Mouse (Mus musculus) limb, embryonic 13.5 days (tissue): Measurements from ENCODE around the gene Nrros. TPM values are rescaled to one million over a fixed set of nuclear protein-coding genes. Genes with fewer than 3 reads are reported as not detected.

ENCODE experiments used
- ATAC-seq: fragments of 200-750 bp; cut with Nextera tagmentation; 2 replicates; pipeline ENCODE4 v1.8.0; 2017; ENCODE audit warnings: low read depth, moderate number of reproducible peaks, moderate TSS enrichment; ENCODE audit not compliant: low FRiP score
- H3K27ac ChIP-seq: fragments of 300-500 bp; sonication (generic); 2 replicates; pipeline ENCODE4 v1.5.1; 2015; ENCODE audit warnings: inconsistent platforms, mild to moderate bottlenecking, moderate library complexity
- H3K27me3 ChIP-seq: fragments of 300-500 bp; sonication (generic); 2 replicates; pipeline ENCODE4 v1.6.1; 2015; ENCODE audit warnings: mild to moderate bottlenecking, inconsistent platforms
- H3K36me3 ChIP-seq: fragments of 300-500 bp; sonication (generic); 2 replicates; pipeline ENCODE4 v1.6.1; 2015; ENCODE audit warnings: inconsistent platforms, mild to moderate bottlenecking, moderate library complexity
- H3K4me1 ChIP-seq: fragments of 300-500 bp; sonication (generic); 2 replicates; pipeline ENCODE4 v1.6.1; 2015; ENCODE audit warnings: inconsistent platforms
- H3K4me2 ChIP-seq: fragments of 300-500 bp; sonication (generic); replicated peaks from 2 replicates; pipeline ENCODE4 v1.6.1; 2015; ENCODE audit warnings: inconsistent platforms, mild to moderate bottlenecking, moderate library complexity
- H3K4me3 ChIP-seq: fragments of 300-500 bp; sonication (generic); 2 replicates; pipeline ENCODE4 v1.5.1; 2015; ENCODE audit warnings: moderate library complexity, mild to moderate bottlenecking, inconsistent platforms
- H3K9ac ChIP-seq: fragments of 300-500 bp; sonication (generic); 2 replicates; pipeline ENCODE4 v1.6.1; 2015; ENCODE audit warnings: mild to moderate bottlenecking, inconsistent platforms
- H3K9me3 ChIP-seq: fragments of 300-500 bp; sonication (generic); 2 replicates; pipeline ENCODE4 v1.6.1; 2016; ENCODE audit warnings: inconsistent platforms
- WGBS: fragments of 180-500 bp; shearing (Covaris S2); methylation state at CpG from one replicate; pipeline ENCODE4 v1.1.7; 2015; 5-methylcytosine and 5-hydroxymethylcytosine counted together
- polyA plus RNA-seq: library from polyadenylated mRNA; unstranded; fragments of >200 nt; fragmentation: Nextera tagmentation; extraction: Ambion mirVana; gene quantifications from 2 replicates; pipeline ENCODE4 v1.2.1, GENCODE M21; 2015

Nrros gene
- polyA plus RNA-seq, 1 experiment from 2014 or later, result 12.3 TPM

DNA sequence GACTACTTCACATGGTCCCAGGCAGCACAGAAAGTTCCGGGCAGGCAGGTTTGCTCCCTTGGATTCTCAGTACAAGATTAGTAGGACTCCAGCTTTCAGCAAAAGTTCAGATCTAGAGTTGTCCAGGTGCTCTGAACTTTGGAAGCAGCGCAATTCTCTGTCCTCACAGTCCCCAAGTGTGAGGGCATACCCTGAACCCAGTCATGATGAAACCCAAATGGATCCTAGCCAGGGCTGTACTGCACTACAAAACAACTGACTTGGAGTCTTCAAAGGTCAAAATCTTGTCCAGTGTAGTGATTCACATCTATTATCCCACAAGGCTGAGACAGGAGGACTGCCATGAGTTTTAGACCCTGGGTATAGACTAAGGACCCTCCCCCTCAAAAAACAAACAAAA, 8.0 kb downstream of the Nrros start:
- Histone ChIP-seq H3K27me3 (no peaks in the 10 kb centered on the region), H3K36me3 (no peaks in the 10 kb centered on the region), H3K9ac (no peak overlapping the region), H3K27ac (no peak overlapping the region), H3K4me2 (no peak overlapping the region), H3K9me3 (no peaks in the 10 kb centered on the region), H3K4me3 (no peak overlapping the region), H3K4me1 (no peaks in the 10 kb centered on the region)
- no peak for ATAC-seq
- 76% methylated on average over 2 of the region's 2 CpGs for WGBS

DNA sequence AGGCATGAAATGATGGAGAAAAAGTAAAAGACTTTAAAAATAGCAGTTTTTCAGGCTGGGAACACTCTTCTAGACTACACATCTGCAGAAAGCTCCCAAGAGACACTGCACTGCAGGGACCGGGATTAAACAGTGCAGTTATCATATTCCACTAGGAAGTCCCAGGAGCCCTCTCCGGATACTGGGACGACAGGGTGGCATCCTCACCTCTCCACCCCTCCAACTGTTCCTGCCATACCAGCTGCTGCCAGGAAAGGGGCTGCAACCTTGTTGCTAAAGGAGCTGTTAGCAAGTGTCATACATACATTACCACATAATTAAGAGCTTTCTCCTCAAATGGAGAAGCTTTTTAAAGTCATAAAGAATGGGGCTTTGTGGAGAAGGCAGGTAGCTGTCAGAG, 8.7 kb downstream of the Nrros start:
- H3K4me1 ChIP-seq, result no peaks in the 10 kb centered on the region
- H3K27me3 ChIP-seq, result no peaks in the 10 kb centered on the region
- H3K4me3 ChIP-seq, result no peak overlapping the region
- 32% methylated on average over 3 of the region's 3 CpGs for WGBS
- H3K9me3 ChIP-seq, result no peaks in the 10 kb centered on the region
- H3K4me2 ChIP-seq, result no peak overlapping the region
- ATAC-seq, result no peak
- no peak overlapping the region for H3K27ac ChIP-seq
- no peak overlapping the region for H3K9ac ChIP-seq
- H3K36me3 ChIP-seq, result no peaks in the 10 kb centered on the region

DNA sequence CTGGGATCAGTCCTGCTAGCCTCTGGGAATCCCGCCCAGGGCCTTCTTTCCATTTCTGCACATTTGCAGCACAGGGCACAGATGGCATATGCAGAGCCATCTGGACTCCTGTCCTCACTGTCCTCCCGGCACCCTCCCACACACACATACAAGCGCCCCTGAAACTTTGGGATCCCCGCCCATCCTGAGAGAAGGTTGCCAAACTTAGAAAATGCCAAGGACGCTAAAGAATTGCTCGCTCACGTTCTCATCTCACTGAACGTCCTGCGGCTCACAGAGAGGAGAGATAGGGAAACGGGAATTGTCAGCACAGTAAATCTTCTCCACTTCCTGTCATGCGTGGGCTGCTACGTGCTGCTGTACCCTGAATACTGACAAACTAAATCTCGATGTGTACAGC, 11.0 kb downstream of the Nrros start:
- Histone ChIP-seq H3K9me3 (no peaks in the 10 kb centered on the region), H3K27ac (no peak overlapping the region), H3K27me3 (no peaks in the 10 kb centered on the region), H3K4me3 (no peak overlapping the region), H3K9ac (0 out of 2 replicates have a peak overlapping the region, but pooled peaks have one; percentile 43), H3K36me3 (no peaks in the 10 kb centered on the region), H3K4me2 (no peak overlapping the region), H3K4me1 (no peaks in the 10 kb centered on the region)
- ATAC-seq, result no peak
- 75% methylated on average over 13 of the region's 13 CpGs for WGBS

DNA sequence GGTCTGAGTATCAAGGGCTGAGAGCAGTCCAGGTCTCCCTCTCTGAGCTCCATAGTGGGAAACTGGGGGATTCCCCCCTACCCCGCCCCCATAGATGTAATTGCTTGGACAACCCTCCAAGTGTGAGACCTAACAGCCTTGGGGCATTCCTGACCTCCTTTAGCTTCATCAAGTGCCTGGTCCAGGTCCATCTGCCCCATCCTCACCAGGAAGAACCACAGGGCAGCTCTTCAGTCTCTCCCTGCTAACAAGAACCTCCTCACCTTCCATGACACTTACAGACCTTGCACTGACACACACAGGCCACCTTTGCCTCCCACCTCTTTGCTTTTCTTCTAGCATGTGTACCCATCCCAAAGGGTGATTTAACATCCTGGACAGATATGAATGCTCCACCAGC, 11.4 kb downstream of the Nrros start:
- Histone ChIP-seq H3K9ac (0 out of 2 replicates have a peak overlapping the region, but pooled peaks have one; percentile 43), H3K4me3 (no peak overlapping the region), H3K27me3 (no peaks in the 10 kb centered on the region), H3K27ac (no peak overlapping the region), H3K9me3 (no peaks in the 10 kb centered on the region), H3K4me2 (no peak overlapping the region), H3K4me1 (no peaks in the 10 kb centered on the region), H3K36me3 (no peaks in the 10 kb centered on the region)
- 83% methylated on average over 1 of the region's 1 CpGs for WGBS
- ATAC-seq, result no peak

DNA sequence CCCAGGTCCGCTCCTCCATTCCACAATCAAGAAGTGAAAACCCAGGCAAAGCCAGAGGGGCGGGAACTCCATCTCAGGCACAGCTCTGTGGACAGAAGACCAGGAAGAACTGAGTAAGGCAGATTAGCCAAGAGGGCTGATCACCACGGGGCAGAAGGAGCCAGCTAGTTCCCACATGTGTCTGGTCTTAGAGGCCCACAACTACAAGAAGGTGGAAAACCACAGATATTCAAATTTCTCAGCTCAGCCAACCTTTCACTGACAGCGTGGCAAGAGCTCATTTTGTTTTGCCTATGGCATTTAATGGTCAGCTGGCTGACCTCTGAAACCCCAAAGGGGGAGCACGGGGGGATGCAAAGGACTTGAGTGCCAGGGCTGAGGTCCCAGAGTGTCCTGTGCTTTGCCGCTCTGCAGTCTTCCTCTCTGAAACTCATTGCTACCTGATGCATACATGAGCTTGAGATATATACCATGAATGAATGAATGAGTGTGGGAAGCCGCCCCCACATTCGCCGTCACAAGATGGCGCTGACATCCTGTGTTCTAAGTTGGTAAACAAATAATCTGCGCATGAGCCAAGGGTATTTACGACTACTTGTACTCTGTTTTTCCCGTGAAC, 17.7 kb downstream of the Nrros start:
- Histone ChIP-seq H3K4me1 (peaks cover 3% of the 10 kb centered on the region; the same call in 1 of the 2 replicates), H3K9me3 (peaks cover 3% of the 10 kb centered on the region; the same call in 1 of the 2 replicates), H3K4me2 (peak overlapping the region; percentile 41), H3K4me3 (peak overlapping the region; percentile 20), H3K36me3 (peaks cover 20% of the 10 kb centered on the region), H3K27ac (no peak overlapping the region), H3K27me3 (no peaks in the 10 kb centered on the region), H3K9ac (no peak overlapping the region)
- no peak for ATAC-seq
- WGBS, result 58% methylated on average over 12 of the region's 13 CpGs

DNA sequence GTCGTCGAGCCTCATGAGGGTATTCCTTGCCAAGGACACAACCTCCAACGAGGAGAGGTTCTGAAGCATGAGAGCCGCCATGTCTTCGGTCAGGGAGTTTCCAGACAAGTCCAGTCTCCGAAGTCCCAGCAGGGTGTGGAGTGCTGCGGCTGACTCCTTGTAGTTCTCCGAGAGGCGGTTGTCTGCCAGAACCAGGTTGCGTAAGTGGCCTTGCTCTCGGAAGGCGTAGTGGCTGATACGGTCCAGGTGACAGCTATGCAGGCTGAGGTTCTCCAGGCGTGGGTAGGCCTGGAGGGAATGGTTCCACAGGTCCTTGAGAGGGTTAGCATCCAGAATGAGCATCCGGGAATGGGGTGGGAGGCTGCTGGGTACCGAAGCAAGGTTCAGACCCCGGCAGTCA, 20.8 kb downstream of the Nrros start:
- no peak overlapping the region for H3K9ac ChIP-seq
- H3K4me2 ChIP-seq, result no peak overlapping the region
- peaks cover 3% of the 10 kb centered on the region; the same call in 1 of the 2 replicates for H3K4me1 ChIP-seq
- H3K27ac ChIP-seq, result no peak overlapping the region
- peaks cover 20% of the 10 kb centered on the region for H3K36me3 ChIP-seq
- H3K9me3 ChIP-seq, result peaks cover 3% of the 10 kb centered on the region; the same call in 1 of the 2 replicates
- H3K27me3 ChIP-seq, result no peaks in the 10 kb centered on the region
- 92% methylated on average over 17 of the region's 17 CpGs for WGBS
- no peak overlapping the region for H3K4me3 ChIP-seq
- no peak for ATAC-seq

DNA sequence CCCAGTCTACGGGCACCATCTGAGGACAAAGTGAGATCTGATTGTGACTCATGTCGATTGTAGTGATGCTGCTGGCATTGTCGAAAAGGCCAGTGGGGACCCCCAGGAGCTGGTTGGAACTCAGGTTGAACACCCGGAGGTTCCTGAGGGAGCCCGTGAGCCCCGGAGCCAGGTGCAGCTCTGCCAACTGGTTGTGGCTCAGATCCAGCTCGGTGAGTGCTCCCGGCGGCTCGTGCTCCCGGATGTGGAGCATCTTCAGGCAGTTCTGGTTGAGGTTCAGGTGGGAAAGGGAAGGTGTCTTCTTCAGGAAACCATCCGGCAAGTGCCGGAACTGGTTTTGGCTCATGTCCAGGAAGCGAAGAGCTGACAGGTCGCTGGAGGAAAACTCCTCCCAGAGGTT, 21.6 kb downstream of the Nrros start:
- ATAC-seq, result no peak
- Histone ChIP-seq H3K9ac (no peak overlapping the region), H3K4me2 (no peak overlapping the region), H3K4me3 (no peak overlapping the region), H3K27me3 (no peaks in the 10 kb centered on the region), H3K9me3 (peaks cover 3% of the 10 kb centered on the region; the same call in 1 of the 2 replicates), H3K4me1 (peaks cover 3% of the 10 kb centered on the region; the same call in 1 of the 2 replicates), H3K27ac (no peak overlapping the region), H3K36me3 (peaks cover 20% of the 10 kb centered on the region)
- 95% methylated on average over 15 of the region's 15 CpGs for WGBS

DNA sequence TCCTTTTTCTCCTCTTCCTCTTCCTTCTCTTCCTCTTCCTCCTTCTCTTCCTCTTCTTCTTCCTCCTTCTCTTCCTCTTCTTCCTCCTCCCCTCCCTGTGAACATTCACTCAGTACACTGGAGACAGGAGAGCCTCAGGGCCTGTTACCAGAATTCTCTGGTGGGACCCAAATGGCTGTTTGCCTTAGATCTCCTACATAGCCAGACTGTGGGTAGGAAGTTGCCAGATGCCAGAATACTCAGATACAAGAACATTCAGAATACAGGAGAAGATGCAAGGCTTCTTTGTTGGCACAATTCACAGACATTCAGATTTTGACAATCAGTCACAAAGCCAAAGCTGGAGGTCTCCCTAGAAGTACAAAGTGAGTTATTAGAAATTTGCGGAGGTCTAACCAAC, 26.4 kb downstream of the Nrros start:
- no peak overlapping the region for H3K4me3 ChIP-seq
- H3K27me3 ChIP-seq, result no peaks in the 10 kb centered on the region
- H3K9me3 ChIP-seq, result peaks cover 3% of the 10 kb centered on the region; the same call in 1 of the 2 replicates
- H3K9ac ChIP-seq, result no peak overlapping the region
- no peaks in the 10 kb centered on the region; the same call in 1 of the 2 replicates for H3K4me1 ChIP-seq
- H3K4me2 ChIP-seq, result no peak overlapping the region
- ATAC-seq, result no peak
- 89% methylated on average over 1 of the region's 1 CpGs for WGBS
- H3K27ac ChIP-seq, result no peak overlapping the region
- H3K36me3 ChIP-seq, result peaks cover 12% of the 10 kb centered on the region

DNA sequence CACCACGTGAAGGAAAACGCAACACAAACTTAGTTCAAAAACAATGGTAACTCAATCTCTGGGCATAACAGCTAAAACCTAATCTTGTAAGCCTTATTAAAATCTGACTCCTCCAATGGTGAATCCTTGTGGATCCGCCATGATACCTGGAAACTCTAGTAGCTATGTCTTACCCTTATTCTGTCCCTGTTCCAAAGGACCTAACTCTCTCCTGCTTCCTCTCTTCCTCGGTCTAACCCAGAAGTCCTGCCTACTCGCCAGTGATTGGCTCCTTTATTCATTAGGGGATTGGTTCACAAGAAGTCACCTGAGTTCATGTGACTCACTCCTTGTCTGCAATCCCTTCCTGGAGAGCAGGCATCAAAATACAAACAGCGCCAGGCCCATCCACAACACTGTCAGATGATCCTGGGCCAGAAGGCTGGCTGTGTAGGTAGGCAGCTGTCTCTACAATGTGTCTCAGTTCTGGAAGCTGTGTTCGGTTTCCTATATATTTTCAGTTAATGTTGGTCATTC, 29.5 kb downstream of the Nrros start:
- no peaks in the 10 kb centered on the region for H3K4me1 ChIP-seq
- no peak overlapping the region for H3K4me2 ChIP-seq
- H3K9me3 ChIP-seq, result no peaks in the 10 kb centered on the region
- ATAC-seq, result no peak
- no peaks in the 10 kb centered on the region for H3K36me3 ChIP-seq
- WGBS, result 85% methylated on average over 7 of the region's 7 CpGs
- no peak overlapping the region for H3K4me3 ChIP-seq
- H3K9ac ChIP-seq, result no peak overlapping the region
- no peaks in the 10 kb centered on the region for H3K27me3 ChIP-seq
- no peak overlapping the region for H3K27ac ChIP-seq

DNA sequence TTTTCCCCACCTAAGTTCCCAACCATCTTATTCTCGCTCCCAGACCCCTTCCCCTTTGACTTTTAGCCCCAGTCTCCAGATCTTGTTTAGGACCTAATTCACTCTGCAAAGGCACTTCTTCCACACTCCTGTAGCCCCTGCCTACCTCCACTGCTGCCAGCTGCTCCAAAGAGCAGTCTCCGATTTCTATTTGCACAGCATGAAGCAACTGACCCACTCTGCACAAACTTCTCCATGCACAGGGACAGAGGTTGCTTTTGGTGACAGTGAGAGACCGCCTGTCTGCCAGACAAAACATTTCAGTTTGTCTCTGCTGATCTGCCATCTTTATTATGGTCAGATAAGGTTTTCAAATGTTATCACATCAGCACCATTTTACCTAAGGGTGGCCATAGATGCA, 32.2 kb downstream of the Nrros start:
- no peak for ATAC-seq
- WGBS, result 83% methylated on average over 3 of the region's 3 CpGs
- no peaks in the 10 kb centered on the region for H3K4me1 ChIP-seq

DNA sequence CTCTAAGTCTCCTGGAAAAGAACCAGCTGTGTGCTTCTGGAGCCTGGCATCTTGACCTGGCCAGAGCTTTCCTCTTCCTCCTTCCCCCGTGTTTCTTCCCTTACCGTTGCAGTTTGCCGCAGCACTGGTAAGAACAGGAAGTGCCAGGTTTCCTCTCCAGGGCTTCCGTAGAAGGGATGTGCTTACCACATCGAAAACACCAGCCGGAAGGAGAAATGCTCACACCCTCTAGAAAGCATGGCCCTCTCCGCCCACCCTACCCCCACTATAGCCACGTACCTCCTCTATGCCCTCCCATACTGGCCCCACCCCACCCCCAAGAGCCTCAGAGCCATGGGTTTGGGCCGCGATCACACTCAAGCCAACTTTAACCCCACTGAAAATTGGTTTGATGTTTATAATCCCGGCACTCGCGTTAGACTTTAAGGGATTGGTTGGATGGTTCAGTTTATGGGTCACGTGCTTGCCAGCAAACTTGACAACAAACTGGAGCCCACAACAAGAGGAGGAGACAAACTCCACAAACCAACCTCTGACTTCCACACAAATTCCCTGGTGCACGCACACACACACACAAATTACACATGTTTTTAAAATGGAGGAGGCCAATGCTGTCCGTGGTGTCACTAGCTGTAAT, 35.1 kb downstream of the Nrros start:
- Histone ChIP-seq H3K4me1 (no peaks in the 10 kb centered on the region), H3K4me2 (peak overlapping the region; percentile 38), H3K9ac (no peak overlapping the region), H3K4me3 (no peak overlapping the region), H3K36me3 (no peaks in the 10 kb centered on the region), H3K27ac (no peak overlapping the region), H3K9me3 (no peaks in the 10 kb centered on the region), H3K27me3 (no peaks in the 10 kb centered on the region)
- ATAC-seq, result no peak
- 67% methylated on average over 16 of the region's 16 CpGs for WGBS

More for the DNA sequence above, 32.2 kb downstream of the Nrros start:
- Histone ChIP-seq H3K4me3 (no peak overlapping the region), H3K9ac (no peak overlapping the region), H3K9me3 (no peaks in the 10 kb centered on the region), H3K4me2 (no peak overlapping the region), H3K36me3 (no peaks in the 10 kb centered on the region), H3K27me3 (no peaks in the 10 kb centered on the region), H3K27ac (no peak overlapping the region)

DNA sequence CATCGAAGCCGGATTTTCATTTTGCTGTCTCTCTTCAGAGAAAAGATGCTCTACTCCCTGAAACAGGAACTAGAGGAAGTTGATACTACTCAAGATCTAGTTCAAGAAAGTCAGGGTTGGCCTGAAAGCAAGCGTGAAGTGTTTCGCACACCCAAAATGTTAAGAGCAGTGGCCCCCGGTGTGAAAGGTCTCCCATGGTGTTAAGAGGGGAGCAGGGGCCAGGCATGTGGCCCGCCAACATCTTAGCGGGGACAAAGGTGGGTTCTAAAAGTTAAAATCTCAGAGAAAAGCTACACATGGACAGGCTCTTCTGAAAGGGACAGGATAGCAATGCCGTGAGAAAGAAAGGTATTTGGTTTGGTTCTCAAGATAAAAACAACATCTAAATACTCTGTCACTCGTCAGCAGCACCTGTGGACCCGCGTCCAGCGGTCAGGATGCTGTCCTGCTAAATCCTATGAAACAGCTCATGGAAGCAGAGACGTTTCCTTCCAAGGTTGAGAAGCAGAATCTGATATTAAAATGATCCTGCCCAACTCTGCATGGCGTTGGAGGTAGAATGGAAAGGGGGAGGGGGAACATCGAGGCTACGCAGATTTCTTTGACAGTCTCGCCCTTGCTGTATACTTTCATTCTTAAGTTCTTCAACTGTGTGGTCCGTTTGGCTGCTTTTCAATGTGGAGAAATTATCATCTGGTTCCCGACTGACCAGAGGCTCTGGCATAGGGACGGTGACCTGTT, 35.8 kb downstream of the Nrros start:
- Histone ChIP-seq H3K27me3 (no peaks in the 10 kb centered on the region), H3K4me1 (no peaks in the 10 kb centered on the region), H3K36me3 (no peaks in the 10 kb centered on the region), H3K9me3 (no peaks in the 10 kb centered on the region), H3K4me2 (peak overlapping the region; percentile 38), H3K9ac (no peak overlapping the region), H3K27ac (no peak overlapping the region), H3K4me3 (no peak overlapping the region)
- 81% methylated on average over 20 of the region's 20 CpGs for WGBS
- ATAC-seq, result no peak
